Mouse (Mus musculus): ENCODE measurements around the gene Tysnd1. TPM values are rescaled to one million over a fixed set of nuclear protein-coding genes. Genes with fewer than 3 reads are reported as not detected.

The Tysnd1 gene
- 10 to 100 TPM; 22.0 to 23.1 TPM for total RNA-seq (2021)
- long read RNA-seq, experiment 1, transcript Tysnd1-201 (4 exons, 2,286 nt): major isoform, 54 of 60 reads
- long read RNA-seq, experiment 1, partial matches to known transcripts: 2 of 60 reads
- long read RNA-seq, experiment 1, other reads (novel, unspliced or antisense): 4 of 60 reads
- long read RNA-seq, experiment 2, transcript Tysnd1-201 (4 exons, 2,286 nt): major isoform, 47 of 55 reads
- long read RNA-seq, experiment 2, partial matches to known transcripts: 2 of 55 reads
- long read RNA-seq, experiment 2, other reads (novel, unspliced or antisense): 5 of 55 reads

- DNase-seq (ENCODE audit: low spot score in 2 of 2): peak; percentile 98
These were observed at the start of gene Tysnd1 for GRCm38 (mm10) chr10:61694870-61695670. Gene Tysnd1 (plus strand): TSS chr10:61695514.

- no peak for DNase-seq (ENCODE audit: low spot score in 2 of 2)
These were observed 48.8 kb upstream of the Tysnd1 start for GRCm38 (mm10) chr10:61646557-61646956.

GRCm38 (mm10) chr10:61647790-61648736 is 47.3 kb upstream of the Tysnd1 start, which contains the start of gene Ppa1:
Gene Ppa1 (plus strand): TSS chr10:61648552.
- DNase-seq (ENCODE audit: low spot score in 2 of 2): peak; percentile 80 to 89

- DNase-seq (ENCODE audit: low spot score in 2 of 2): peak in 1 of 2 experiments; percentile 9
These were observed 46.3 kb upstream of the Tysnd1 start for GRCm38 (mm10) chr10:61648737-61649645.

- no peak for DNase-seq (ENCODE audit: low spot score in 2 of 2)
These were observed 41.2 kb upstream of the Tysnd1 start for GRCm38 (mm10) chr10:61654105-61654504.

- no peak for DNase-seq (ENCODE audit: low spot score in 2 of 2)
These were observed 40.6 kb upstream of the Tysnd1 start for GRCm38 (mm10) chr10:61654691-61655090.

GRCm38 (mm10) chr10:61655188-61655587 is 40.1 kb upstream of the Tysnd1 start:
- no peak for DNase-seq (ENCODE audit: low spot score in 2 of 2)

- no peak for DNase-seq (ENCODE audit: low spot score in 2 of 2)
These were observed 38.1 kb upstream of the Tysnd1 start for GRCm38 (mm10) chr10:61656928-61657882.

- peak in 1 of 2 experiments; percentile 42 for DNase-seq (ENCODE audit: low spot score in 2 of 2)
These were observed 37.3 kb upstream of the Tysnd1 start for GRCm38 (mm10) chr10:61657985-61658384.

- no peak for DNase-seq (ENCODE audit: low spot score in 2 of 2)
These were observed 33.4 kb upstream of the Tysnd1 start for GRCm38 (mm10) chr10:61661887-61662286.

- no peak for DNase-seq (ENCODE audit: low spot score in 2 of 2)
These were observed 32.8 kb upstream of the Tysnd1 start for GRCm38 (mm10) chr10:61662391-61662988.

GRCm38 (mm10) chr10:61665111-61665510 is 30.2 kb upstream of the Tysnd1 start:
- DNase-seq (ENCODE audit: low spot score in 2 of 2): no peak

- no peak for DNase-seq (ENCODE audit: low spot score in 2 of 2)
These were observed 29.7 kb upstream of the Tysnd1 start for GRCm38 (mm10) chr10:61665651-61666050.

- no peak for DNase-seq (ENCODE audit: low spot score in 2 of 2)
These were observed 26.0 kb upstream of the Tysnd1 start for GRCm38 (mm10) chr10:61669289-61669688.

GRCm38 (mm10) chr10:61669896-61670295 is 25.4 kb upstream of the Tysnd1 start:
- DNase-seq (ENCODE audit: low spot score in 2 of 2): no peak

GRCm38 (mm10) chr10:61670758-61671157 is 24.6 kb upstream of the Tysnd1 start:
- no peak for DNase-seq (ENCODE audit: low spot score in 2 of 2)

GRCm38 (mm10) chr10:61675935-61676334 is 19.4 kb upstream of the Tysnd1 start:
- DNase-seq (ENCODE audit: low spot score in 2 of 2): no peak

- no peak for DNase-seq (ENCODE audit: low spot score in 2 of 2)
These were observed 15.8 kb upstream of the Tysnd1 start for GRCm38 (mm10) chr10:61679545-61679944.
